Mouse (Mus musculus) gastrocnemius, postnatal 25 days (tissue): ENCODE data around the gene Apba2. TPM values are rescaled to one million over a fixed set of nuclear protein-coding genes. Genes with fewer than 3 reads are reported as not detected.

ENCODE experiments used
- DNase-seq: peaks from one replicate; pipeline ENCODE4 v3.0.0; 2022
- total RNA-seq, 2 experiments: library from RNA; stranded (reverse); gene quantifications; 1 replicate in 1 of 2; 2 replicates in 1 of 2; pipeline ENCODE4 v1.2.3; 2021

Gene Apba2
- total RNA-seq, 2 experiments from 2014 or later: 0.24 to 0.28 TPM

GRCm38 (mm10) chr7:64586571-64586970, 85.1 kb downstream of the Apba2 start:
- no peak for DNase-seq

GRCm38 (mm10) chr7:64588636-64589389, 87.3 kb downstream of the Apba2 start:
- no peak for DNase-seq

GRCm38 (mm10) chr7:64595256-64595655, 93.8 kb downstream of the Apba2 start:
- no peak for DNase-seq

- DNase-seq: no peak
Measured at GRCm38 (mm10) chr7:64596652-64597051, 95.1 kb downstream of the Apba2 start.

- no peak for DNase-seq
Measured at GRCm38 (mm10) chr7:64609866-64610265, 108.4 kb downstream of the Apba2 start.

- no peak for DNase-seq
Measured at GRCm38 (mm10) chr7:64610875-64611274, 109.4 kb downstream of the Apba2 start.

GRCm38 (mm10) chr7:64619261-64619660, 117.8 kb downstream of the Apba2 start:
- no peak for DNase-seq

GRCm38 (mm10) chr7:64626494-64626893, 125.0 kb downstream of the Apba2 start:
- DNase-seq: no peak

GRCm38 (mm10) chr7:64627972-64628655, 126.6 kb downstream of the Apba2 start:
- DNase-seq: no peak

- no peak for DNase-seq
Measured at GRCm38 (mm10) chr7:64630697-64631096, 129.2 kb downstream of the Apba2 start.

- DNase-seq: no peak
Measured at GRCm38 (mm10) chr7:64631131-64631530, 129.6 kb downstream of the Apba2 start.

- no peak for DNase-seq
Measured at GRCm38 (mm10) chr7:64631781-64632351, 130.4 kb downstream of the Apba2 start.

GRCm38 (mm10) chr7:64633182-64633581, 131.7 kb downstream of the Apba2 start:
- DNase-seq: no peak

GRCm38 (mm10) chr7:64633916-64634315, 132.4 kb downstream of the Apba2 start:
- DNase-seq: no peak

- no peak for DNase-seq
Measured at GRCm38 (mm10) chr7:64634482-64634881, 133.0 kb downstream of the Apba2 start.

GRCm38 (mm10) chr7:64638922-64639321, 137.4 kb downstream of the Apba2 start:
- DNase-seq: no peak

- DNase-seq: no peak
Measured at GRCm38 (mm10) chr7:64640651-64641050, 139.1 kb downstream of the Apba2 start.

- DNase-seq: no peak
Measured at GRCm38 (mm10) chr7:64642903-64643302, 141.4 kb downstream of the Apba2 start.

GRCm38 (mm10) chr7:64645458-64645857, 144.0 kb downstream of the Apba2 start:
- no peak for DNase-seq

- no peak for DNase-seq
Measured at GRCm38 (mm10) chr7:64646046-64646445, 144.5 kb downstream of the Apba2 start.

GRCm38 (mm10) chr7:64648947-64649607, 147.6 kb downstream of the Apba2 start:
- DNase-seq: no peak

GRCm38 (mm10) chr7:64651963-64652362, 150.5 kb downstream of the Apba2 start:
- no peak for DNase-seq

- no peak for DNase-seq
Measured at GRCm38 (mm10) chr7:64656787-64657186, 155.3 kb downstream of the Apba2 start.
